Mouse (Mus musculus): Measurements from ENCODE around the gene Ssx9.
"Not testable (repeated sequence)": the region's sequence is repeated elsewhere in the genome, so short reads cannot be mapped to it uniquely, and the experiment has no call there.

Gene Ssx9

GRCm38 (mm10) chrX:8748132-8748531 is at the start of gene Ssx9:
Gene Ssx9 (plus strand): TSS chrX:8748432.
- DNase-seq (ENCODE audit: low read depth, low spot score), result not testable (repeated sequence)

GRCm38 (mm10) chrX:8732907-8733306 is 15.3 kb upstream of the Ssx9 start:
- DNase-seq (ENCODE audit: low read depth, low spot score), result no peak

- DNase-seq (ENCODE audit: low read depth, low spot score), result not testable (repeated sequence)
These were observed 55.2 kb downstream of the Ssx9 start, which contains the start of gene Ssxb5 for GRCm38 (mm10) chrX:8803391-8803790. Gene Ssxb5 (plus strand): TSS chrX:8803691.

All from CD4-positive helper T cell, adult 2 months (primary cell).